Mouse (Mus musculus): ENCODE results near the gene Cebpb. TPM values are rescaled to one million over a fixed set of nuclear protein-coding genes. Genes with fewer than 3 reads are reported as not detected.

Gene Cebpb
- total RNA-seq, 2 experiments from 2014 or later: 6.3 to 8.4 TPM

DNA sequence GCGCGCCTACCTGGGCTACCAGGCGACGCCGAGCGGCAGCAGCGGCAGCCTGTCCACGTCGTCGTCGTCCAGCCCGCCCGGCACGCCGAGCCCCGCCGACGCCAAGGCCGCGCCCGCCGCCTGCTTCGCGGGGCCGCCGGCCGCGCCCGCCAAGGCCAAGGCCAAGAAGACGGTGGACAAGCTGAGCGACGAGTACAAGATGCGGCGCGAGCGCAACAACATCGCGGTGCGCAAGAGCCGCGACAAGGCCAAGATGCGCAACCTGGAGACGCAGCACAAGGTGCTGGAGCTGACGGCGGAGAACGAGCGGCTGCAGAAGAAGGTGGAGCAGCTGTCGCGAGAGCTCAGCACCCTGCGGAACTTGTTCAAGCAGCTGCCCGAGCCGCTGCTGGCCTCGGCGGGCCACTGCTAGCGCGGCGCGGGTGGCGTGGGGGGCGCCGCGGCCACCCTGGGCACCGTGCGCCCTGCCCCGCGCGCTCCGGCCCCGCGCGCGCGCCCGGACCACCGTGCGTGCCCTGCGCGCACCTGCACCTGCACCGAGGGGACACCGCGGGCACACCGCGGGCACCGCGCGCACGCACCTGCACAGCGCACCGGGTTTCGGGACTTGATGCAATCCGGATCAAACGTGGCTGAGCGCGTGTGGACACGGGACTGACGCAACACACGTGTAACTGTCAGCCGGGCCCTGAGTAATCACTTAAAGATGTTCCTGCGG is 945 bp downstream of the Cebpb start, which contains the start of gene Tmem189:
Gene Tmem189, minus strand, starts transcription at position 322 of the 718 bp plus-strand sequence.
- ATAC-seq (replicated peaks; ENCODE audit: low FRiP score, poor library complexity, severe bottlenecking): no peak

GRCm38 (mm10) chr2:167690219-167690961 is 1.7 kb downstream of the Cebpb start:
- ATAC-seq (replicated peaks; ENCODE audit: low FRiP score, poor library complexity, severe bottlenecking): no peak

DNA sequence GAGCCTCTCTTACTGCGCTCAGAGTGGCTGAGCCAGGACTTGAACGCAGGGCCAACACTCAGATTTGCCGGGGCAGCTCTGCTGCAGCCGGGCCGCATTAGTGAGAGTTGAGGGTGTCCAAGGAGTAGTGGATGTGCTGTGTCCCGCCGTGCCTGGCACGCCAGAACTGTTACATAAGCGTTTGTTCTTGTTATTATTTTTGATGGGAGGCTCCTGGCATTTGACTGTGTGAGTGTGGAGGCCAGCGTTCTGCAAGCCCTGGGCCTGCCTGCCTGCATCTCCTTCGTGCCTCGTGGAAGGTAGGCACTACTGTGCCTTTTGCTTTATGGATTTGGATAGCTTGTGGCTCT is 2.2 kb downstream of the Cebpb start:
- no peak for ATAC-seq (replicated peaks; ENCODE audit: low FRiP score, poor library complexity, severe bottlenecking)

DNA sequence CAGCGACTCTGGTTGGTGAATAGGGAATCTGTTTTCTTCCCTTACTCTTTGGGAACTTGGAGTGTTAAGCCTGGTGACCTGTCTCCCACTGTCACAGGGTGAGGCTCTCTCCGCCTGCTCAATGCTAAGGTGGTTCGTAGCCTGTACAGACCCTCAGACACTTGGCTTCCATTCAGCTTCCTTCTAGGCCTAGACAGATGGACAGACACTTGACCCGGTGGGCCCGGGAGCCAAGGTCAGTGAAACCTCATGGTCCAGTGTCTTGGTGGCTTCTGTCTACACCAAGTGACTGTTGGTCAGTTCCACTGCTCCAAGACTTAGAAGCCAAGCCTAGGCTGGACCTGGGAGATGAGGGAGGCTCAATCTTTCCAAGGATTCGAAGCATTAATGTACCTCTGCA is 2.7 kb downstream of the Cebpb start:
- ATAC-seq (replicated peaks; ENCODE audit: low FRiP score, poor library complexity, severe bottlenecking): no peak

DNA sequence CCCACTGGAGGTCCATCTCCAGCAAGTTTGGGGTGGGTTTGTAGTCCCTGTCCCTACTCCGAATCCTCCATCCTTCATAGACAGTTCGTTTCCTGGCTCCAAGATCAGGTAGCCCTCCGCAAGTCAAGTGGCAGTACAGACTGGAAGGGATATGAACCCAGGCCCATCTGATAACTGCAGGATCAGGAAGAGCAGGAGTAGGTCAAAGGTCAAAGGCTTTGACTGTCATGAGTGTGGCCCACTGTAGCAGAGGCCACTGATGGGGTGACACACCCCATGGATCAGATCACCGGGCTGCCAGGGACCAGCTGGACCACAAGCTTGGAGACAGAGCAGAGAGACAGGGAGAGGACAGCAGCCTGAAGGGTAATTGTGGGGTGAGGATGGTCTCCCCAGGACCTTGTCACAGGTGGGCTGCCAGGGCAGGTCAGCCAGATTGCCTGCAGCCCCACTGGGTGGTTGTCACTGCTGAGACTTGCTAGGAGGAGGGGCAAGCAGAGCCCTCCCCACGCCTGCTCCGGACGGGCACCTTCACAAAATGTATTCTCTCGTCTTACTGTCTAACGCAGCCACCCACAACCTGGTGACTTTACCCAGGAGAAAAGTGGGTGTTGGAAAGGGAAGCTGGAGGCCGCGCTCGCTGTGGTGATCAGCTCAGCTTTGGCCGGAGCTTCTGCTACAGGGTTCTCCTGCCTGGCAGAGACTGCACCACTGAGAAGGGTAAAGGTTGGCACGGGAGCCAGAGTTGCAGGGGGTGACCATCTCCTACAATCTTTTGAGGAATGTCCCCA is 3.4 kb downstream of the Cebpb start:
- ATAC-seq (replicated peaks; ENCODE audit: low FRiP score, poor library complexity, severe bottlenecking): no peak

DNA sequence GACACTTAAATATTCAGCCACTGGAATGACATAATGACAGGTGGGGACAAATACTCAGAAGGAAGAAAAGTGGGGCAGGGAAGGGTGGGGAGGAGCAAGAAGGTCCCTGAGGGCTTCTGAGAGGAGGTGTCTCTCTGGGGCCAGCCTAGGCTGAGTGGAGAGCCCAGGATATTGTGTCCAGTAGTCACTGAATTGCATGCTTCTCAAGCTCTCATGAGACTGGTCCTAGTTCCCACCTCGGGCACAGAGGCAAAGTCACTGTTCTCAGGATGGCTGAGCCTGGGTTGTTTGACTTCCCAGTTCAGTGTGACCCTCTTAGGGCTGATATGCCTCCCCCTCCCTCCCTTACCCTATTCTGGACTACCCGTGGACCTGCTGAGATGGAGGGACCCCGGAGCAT is 4.1 kb downstream of the Cebpb start:
- ATAC-seq (replicated peaks; ENCODE audit: low FRiP score, poor library complexity, severe bottlenecking): no peak

- ATAC-seq (replicated peaks; ENCODE audit: low FRiP score, poor library complexity, severe bottlenecking): no peak
Measured at GRCm38 (mm10) chr2:167693540-167693939, 4.8 kb downstream of the Cebpb start.

DNA sequence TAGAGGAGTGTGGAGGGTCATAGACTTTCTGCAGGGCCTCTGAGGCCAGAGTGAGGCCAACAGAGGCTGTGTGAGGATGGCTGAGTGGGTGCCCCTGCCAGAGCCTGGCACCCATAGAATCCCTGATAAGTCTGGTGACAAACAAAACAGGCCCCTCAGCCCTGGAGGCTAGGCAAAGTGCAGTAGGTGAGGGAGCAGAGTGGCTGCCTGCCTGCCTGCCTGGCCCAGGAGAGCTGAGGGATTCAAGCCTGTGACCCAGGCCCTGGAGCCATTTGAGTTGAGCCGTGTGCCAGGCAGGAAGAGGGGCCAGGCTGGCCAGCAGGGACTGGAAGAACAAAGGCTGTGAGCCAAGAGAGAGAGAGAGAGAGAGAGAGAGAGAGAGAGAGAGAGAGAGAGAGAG is 5.5 kb downstream of the Cebpb start:
- no peak for ATAC-seq (replicated peaks; ENCODE audit: low FRiP score, poor library complexity, severe bottlenecking)

DNA sequence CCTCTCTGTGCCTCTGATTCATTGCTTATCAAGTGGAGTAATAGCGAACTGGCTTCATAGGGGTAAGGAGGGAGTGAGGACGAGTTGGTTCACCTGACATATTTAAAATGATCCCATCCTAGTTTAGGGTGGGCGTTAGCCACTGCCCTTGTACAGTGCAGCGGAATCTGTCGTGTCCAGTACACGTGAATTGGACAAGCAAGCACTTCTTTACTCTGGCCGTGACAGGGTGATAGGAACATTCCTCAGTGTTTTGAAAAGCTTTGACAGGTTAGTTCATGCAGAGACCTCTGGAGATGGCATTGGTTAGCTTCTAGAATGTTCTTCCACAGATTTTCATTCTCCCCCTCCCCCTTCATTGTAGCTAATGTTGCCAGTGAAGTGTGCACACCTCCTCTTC is 6.2 kb downstream of the Cebpb start:
- no peak for ATAC-seq (replicated peaks; ENCODE audit: low FRiP score, poor library complexity, severe bottlenecking)

GRCm38 (mm10) chr2:167695491-167695890 is 6.8 kb downstream of the Cebpb start:
- no peak for ATAC-seq (replicated peaks; ENCODE audit: low FRiP score, poor library complexity, severe bottlenecking)

- ATAC-seq (replicated peaks; ENCODE audit: low FRiP score, poor library complexity, severe bottlenecking): no peak
Measured at GRCm38 (mm10) chr2:167696143-167696542, 7.4 kb downstream of the Cebpb start.

- ATAC-seq (replicated peaks; ENCODE audit: low FRiP score, poor library complexity, severe bottlenecking): peak; percentile 47; the same call in 1 of the 2 replicates
Measured at GRCm38 (mm10) chr2:167697902-167698301, 9.2 kb downstream of the Cebpb start.

GRCm38 (mm10) chr2:167700018-167700417 is 11.3 kb downstream of the Cebpb start:
- ATAC-seq (replicated peaks; ENCODE audit: low FRiP score, poor library complexity, severe bottlenecking): no peak

- ATAC-seq (replicated peaks; ENCODE audit: low FRiP score, poor library complexity, severe bottlenecking): no peak
Measured at GRCm38 (mm10) chr2:167701472-167701871, 12.8 kb downstream of the Cebpb start.

- ATAC-seq (replicated peaks; ENCODE audit: low FRiP score, poor library complexity, severe bottlenecking): no peak
Measured at GRCm38 (mm10) chr2:167702126-167702525, 13.4 kb downstream of the Cebpb start.

DNA sequence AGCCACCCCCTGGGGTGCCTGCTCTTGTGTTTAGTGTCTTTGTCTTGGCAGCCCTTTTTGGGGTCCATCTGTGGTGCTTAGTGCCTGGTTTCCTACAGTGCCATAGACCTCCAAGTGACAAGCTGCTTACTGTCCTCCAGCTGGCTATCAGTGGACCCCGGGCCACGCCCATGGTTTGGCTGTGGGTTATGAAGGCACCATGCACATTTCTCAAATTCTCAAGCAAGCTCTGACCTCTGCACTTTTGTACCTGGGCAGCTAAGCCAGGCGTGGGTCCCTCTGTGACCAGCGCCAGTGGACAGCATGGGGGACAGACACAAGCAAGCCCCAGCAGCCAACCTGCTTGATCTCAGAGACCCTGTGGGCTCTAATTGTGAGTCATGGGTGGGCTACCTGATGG is 15.7 kb downstream of the Cebpb start:
- no peak for ATAC-seq (replicated peaks; ENCODE audit: low FRiP score, poor library complexity, severe bottlenecking)

DNA sequence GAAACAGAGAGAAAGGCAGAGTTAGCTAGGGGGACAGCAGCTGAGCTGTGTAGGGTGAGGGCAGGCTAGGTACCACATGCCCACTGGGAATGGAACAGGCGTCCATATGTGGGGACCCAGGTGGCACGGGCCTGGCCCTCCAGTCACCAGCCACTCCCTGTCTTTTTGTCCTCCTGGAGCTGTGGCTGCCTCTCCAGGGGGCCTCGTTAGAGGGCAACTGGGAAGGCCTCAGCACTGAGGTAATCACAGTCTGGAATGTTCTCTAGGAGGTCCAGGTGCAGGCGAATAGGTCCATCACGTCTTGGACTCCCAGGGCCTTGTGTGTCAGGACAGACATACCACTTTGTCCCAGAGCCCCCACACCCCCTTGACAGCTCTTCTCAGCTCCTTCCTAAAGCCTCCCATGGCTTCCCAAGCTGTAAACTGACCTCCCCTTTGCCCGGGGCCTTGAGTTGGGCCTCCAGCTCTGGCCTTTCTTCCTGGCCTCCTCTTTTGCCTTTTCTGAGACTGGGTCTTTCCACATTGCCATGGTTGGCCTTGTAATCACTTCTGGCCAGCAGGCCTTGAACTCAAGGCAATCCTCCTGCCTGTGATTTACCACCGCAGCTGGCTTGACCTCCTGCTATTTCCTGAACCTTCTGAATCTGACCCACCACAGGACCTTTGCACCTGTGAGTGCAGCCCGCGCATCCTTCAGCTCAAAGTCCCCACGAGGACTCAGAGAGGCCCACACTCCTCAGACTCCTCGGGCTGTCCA is 17.6 kb downstream of the Cebpb start:
- ATAC-seq (replicated peaks; ENCODE audit: low FRiP score, poor library complexity, severe bottlenecking): no peak

- ATAC-seq (replicated peaks; ENCODE audit: low FRiP score, poor library complexity, severe bottlenecking): no peak
Measured at GRCm38 (mm10) chr2:167708373-167708772, 19.7 kb downstream of the Cebpb start.

DNA sequence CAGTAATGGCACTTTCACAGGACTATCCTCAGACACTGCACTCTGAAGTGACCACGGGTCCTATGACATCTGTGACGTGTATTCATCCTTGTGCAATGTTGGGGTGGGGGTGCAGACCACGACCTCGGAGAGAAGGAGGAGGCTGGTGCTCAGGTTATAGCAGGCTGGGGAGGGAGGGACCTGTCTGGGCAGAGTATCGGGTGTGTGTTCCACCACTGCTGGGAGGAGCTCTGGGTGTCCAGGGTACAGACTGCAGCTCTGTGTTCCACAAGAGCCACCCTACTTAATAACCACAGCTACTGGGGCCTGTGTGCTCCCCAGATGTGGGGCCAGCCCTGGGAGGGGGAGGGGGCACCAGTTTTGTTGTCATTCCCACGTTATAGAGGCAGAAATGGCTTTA is 21.3 kb downstream of the Cebpb start:
- ATAC-seq (replicated peaks; ENCODE audit: low FRiP score, poor library complexity, severe bottlenecking): no peak

GRCm38 (mm10) chr2:167710574-167710973 is 21.9 kb downstream of the Cebpb start:
- ATAC-seq (replicated peaks; ENCODE audit: low FRiP score, poor library complexity, severe bottlenecking): no peak
